Mouse (Mus musculus): ENCODE data around the gene Bub1b. TPM values are rescaled to one million over a fixed set of nuclear protein-coding genes. Genes with fewer than 3 reads are reported as not detected.

Bub1b gene
- total RNA-seq, 1 experiment, result 115 TPM

DNA sequence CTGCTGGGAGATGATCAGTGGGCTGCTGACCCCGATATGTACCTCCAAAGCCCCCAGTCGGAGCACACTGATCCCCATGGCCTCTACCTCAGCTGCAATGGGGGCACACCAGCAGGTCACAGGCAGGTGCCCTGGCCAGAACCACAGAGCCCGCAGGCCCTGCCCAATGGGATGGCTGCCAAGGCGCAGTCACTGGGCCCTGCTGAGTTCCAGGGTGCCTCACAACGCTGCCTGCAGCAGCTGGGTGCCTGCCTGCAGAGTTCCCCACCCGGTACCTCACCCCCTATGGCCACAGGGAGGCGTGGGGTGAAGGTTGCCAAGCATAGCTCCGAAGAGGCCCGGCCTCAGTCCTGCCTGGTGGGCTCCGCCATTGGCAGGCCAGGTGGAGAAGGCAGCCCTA is 91.9 kb downstream of the Bub1b start:
- H3K9ac ChIP-seq (ENCODE audit: insufficient read depth, low read depth, low read length, poor library complexity, severe bottlenecking), result no peak overlapping the region
- H3K9me3 ChIP-seq (ENCODE audit: control insufficient read depth, insufficient read depth, low read depth, low read length), result no peaks in the 10 kb centered on the region
- H3K27ac ChIP-seq (ENCODE audit: insufficient read depth, low read depth, low read length, poor library complexity, severe bottlenecking), result no peak overlapping the region
- DNase-seq (ENCODE audit: low read depth, low spot score), result no peak
- H3K36me3 ChIP-seq (ENCODE audit: control insufficient read depth, insufficient read depth, low read length, poor library complexity, severe bottlenecking), result no peaks in the 10 kb centered on the region
- H3K4me1 ChIP-seq (ENCODE audit: control insufficient read depth in 2 of 2, insufficient read depth in 2 of 2, low read length in 2 of 2, poor library complexity in 1 of 2), result no peaks in the 10 kb centered on the region
- no peak overlapping the region for H3K4me3 ChIP-seq (ENCODE audit: insufficient read depth in 1 of 2, low read depth in 1 of 2, low read length in 2 of 2, poor library complexity in 1 of 2, severe bottlenecking in 1 of 2)
- in situ Hi-C loops (cut with MboI; ENCODE audit: low sequenced_read_pairs in 2 of 2, unreplicated experiment in 2 of 2), result no loop called here
- TF ChIP-seq MAFK (IDR thresholded peaks at IDR 0.05; ENCODE audit: insufficient read depth, low read depth, low read length) (no peak), CHD2 (IDR thresholded peaks at IDR 0.05; ENCODE audit: low read depth, low read length) (no peak), ZC3H11A (IDR thresholded peaks at IDR 0.05; ENCODE audit: borderline replicate concordance, low read depth, low read length) (no peak), HCFC1 (IDR thresholded peaks at IDR 0.05; ENCODE audit: borderline replicate concordance, insufficient read depth, low read length) (no peak), ZNF384 (IDR thresholded peaks at IDR 0.05; ENCODE audit: low read depth, low read length) (no peak)

Other genes with a start within 250 kb of the Bub1b start
- gene Gpr176, start 224.8 kb upstream of the Bub1b start, total RNA-seq (2012; rRNA removed), result 0.22 and 0.26 TPM in 2 replicates
- 8.1 and 10.5 TPM in 2 replicates for gene Eif2ak4, start 209.6 kb upstream of the Bub1b start, total RNA-seq (2012; rRNA removed)
- gene Srp14, start 118.5 kb upstream of the Bub1b start, total RNA-seq (2012; rRNA removed), result 132 and 191 TPM in 2 replicates
- 9.1 and 14.1 TPM in 2 replicates for gene Bmf, start 48.5 kb upstream of the Bub1b start, total RNA-seq (2012; rRNA removed)
- 0.85 and 3.1 TPM in 2 replicates for gene Pak6, start 65.1 kb downstream of the Bub1b start, total RNA-seq (2012; rRNA removed)
- gene Ankrd63, start 105.8 kb downstream of the Bub1b start, total RNA-seq (2012; rRNA removed), result 0.05 TPM in 1 of 2 replicates, not detected in the other
- gene Plcb2, start 130.2 kb downstream of the Bub1b start, total RNA-seq (2012; rRNA removed), result 0.09 TPM in 1 of 2 replicates, not detected in the other
- 2.2 and 2.7 TPM in 2 replicates for gene Inafm2, start 147.5 kb downstream of the Bub1b start, total RNA-seq (2012; rRNA removed)
- gene Ccdc9b, start 164.4 kb downstream of the Bub1b start, total RNA-seq (2012; rRNA removed), result 1.1 and 3.1 TPM in 2 replicates
- gene Phgr1, start 174.6 kb downstream of the Bub1b start, total RNA-seq (2012; rRNA removed), result not detected in 2 replicates
- 0.21 and 0.31 TPM in 2 replicates for gene Disp2, start 181.5 kb downstream of the Bub1b start, total RNA-seq (2012; rRNA removed)
- 36.5 and 43.4 TPM in 2 replicates for gene Knstrn, start 215.8 kb downstream of the Bub1b start, total RNA-seq (2012; rRNA removed)